Mouse (Mus musculus) hematopoietic stem cell, adult 5-6 weeks (primary cell): ENCODE measurements around the gene Olfr479. TPM values are rescaled to one million over a fixed set of nuclear protein-coding genes. Genes with fewer than 3 reads are reported as not detected.
"Not testable (repeated sequence)": the region's sequence is repeated elsewhere in the genome, so short reads cannot be mapped to it uniquely, and the experiment has no call there.

Experiments
- ATAC-seq, 2 experiments: fragments of 125-278 bp in 1 of 2; replicated peaks in 1 of 2; 2 replicates each; pipeline ENCODE4 v1.8.0; 2016 to 2017; ENCODE audit warnings: inconsistent platforms in 2 of 2, mild to moderate bottlenecking in 2 of 2, moderate number of reproducible peaks in 2 of 2, low read depth in 1 of 2, moderate TSS enrichment in 1 of 2; ENCODE audit not compliant: low FRiP score in 2 of 2, poor library complexity in 2 of 2, severe bottlenecking in 2 of 2, insufficient read depth in 1 of 2, low TSS enrichment in 1 of 2
- total RNA-seq: library from RNA; stranded (forward); fragments of 172-1452, 232-1000 nt; gene quantifications from 2 replicates; pipeline ENCODE4 v1.2.3, GENCODE M21; 2017

The Olfr479 gene
- not detected in 2 replicates for total RNA-seq

DNA sequence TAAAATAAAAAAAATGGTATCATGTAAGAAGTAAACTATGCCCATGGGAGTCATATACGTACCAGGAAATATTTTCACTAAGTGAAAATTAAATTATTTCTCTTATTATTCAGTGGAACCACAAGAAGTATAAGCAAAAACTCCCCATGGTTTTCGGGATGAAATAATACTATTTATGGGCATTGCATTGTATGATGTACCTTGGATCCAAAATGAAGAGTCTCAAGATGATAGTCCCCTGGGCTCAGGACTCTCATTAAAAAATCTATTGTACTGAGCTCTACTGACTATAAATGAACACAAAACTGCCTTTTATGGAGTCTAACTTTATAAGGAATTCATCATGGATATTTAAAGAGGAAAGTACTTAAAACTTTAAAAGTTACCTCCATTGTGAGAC is at the start of gene Olfr479:
Olfr479 (plus strand) TSS at position 301 of the 400 bp plus-strand sequence.
- no peak for ATAC-seq

DNA sequence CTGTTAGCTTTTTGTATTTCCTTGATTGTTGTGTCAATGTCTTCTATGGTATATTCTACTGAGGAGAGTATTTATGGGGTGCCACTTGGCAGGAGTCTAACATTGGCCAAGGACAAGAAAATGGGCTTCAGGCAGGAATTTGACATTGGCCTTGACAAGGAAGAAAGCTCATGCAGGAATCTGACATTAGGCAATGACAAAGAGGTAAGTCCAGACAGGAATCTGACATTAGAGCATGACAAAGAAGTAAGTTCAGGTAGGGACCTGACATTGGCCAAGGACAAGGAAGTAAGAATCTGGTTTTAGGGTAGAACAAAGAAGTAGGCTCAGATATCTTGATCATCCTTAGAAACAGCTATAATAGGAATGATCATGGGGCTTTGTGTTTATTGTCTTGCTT is 36.2 kb upstream of the Olfr479 start:
- ATAC-seq = not testable (repeated sequence)

DNA sequence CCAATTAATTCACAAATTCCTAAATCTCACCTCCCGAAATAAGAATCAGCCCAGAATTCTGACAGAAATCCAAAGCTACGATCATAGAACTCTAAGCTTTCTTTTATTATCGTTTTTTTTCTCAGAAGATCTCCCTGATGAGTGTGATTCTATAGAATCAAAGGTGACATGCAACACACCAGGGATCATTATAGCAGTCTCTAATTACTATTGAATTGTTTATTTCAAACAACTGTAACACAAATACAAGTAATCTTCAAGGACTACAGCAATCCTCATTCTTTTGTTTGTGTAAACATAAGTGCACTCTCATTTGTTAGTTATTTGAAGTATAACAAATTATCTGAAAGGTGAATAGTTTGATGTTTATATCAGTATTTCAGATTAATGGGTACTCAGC is 16.6 kb upstream of the Olfr479 start, which contains the start of gene Olfr478:
Olfr478 (minus strand) TSS at position 101 of the 400 bp plus-strand sequence.
- no peak for ATAC-seq

DNA sequence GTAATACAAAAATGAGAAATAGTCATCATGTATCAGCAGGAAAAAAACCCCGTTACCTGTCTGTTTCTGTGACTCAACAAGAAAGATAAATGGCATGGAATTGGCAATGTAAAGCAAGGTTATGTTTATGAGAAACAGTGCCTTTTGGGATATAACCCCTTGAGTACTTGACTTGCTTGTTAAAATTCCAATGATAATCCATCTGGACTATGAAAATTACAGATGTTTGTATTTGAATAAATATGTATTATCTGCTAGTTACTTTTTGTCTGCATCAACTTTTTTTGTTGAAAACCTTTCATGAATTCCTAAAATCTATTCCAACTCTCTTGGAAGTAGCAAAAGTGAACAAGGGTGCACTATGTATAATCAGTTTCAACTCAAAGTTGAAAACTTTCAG is 16.8 kb downstream of the Olfr479 start, which contains the start of gene Olfr480:
Olfr480 (minus strand) TSS at position 101 of the 400 bp plus-strand sequence.
- ATAC-seq = no peak

DNA sequence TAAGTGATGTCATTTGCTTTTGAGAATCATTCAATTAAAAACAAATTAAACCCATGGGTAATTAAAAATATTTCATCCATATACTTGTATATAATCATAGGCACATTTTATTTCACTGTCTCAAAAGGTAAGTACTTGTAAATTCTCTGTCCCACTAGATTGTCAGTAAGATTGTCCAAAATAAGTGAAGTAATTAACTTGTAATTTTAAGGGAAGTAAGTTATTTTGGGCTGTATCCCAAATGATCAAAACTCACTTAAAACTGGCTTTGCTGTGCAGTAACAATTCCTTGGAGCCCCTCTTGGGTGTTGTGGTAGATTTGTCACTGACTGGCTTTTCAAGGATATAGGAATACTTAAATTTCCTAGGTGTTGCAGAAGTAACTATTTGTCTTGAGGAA is 29.1 kb downstream of the Olfr479 start, which contains the start of gene Olfr481:
Olfr481 (plus strand) TSS at position 301 of the 400 bp plus-strand sequence.
- no peak for ATAC-seq

DNA sequence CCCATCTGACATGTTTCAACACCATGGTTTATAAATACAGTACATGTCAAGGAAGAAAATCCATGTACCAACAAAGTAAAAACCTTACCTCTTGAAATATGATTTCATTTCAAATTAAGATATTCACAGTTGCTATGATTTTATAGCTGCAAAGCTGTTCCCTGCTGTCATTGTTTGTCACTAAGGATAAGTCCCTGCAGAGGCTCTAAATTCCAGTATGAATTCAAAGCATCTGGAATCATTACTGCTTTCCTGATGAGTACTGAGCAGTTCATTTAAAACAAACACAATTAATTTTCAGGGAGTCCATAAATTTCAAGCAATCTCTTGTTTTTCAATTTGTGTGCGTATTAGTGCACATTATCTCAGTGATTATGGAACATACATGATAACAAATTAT is 47.0 kb downstream of the Olfr479 start, which contains the start of gene Olfr482:
Olfr482 (minus strand) TSS at position 101 of the 400 bp plus-strand sequence.
- no peak for ATAC-seq

DNA sequence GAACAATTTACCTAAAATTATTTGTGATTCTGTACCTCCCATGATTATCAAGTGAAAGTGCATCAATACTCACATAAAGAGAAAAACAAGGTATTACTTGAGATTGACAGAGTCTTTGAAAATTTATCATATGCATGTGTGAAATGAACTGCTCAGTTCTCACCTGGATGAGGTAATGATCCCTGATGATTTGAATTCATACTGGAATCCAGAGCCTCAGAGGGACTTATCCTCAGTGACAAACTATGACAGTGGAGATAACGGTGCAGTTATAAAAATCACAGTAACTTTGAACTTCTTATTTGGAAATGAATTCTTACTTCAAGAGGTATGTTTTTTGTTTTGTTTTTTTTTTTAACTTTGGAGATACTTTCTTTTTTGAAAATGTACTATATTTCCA is 50.1 kb downstream of the Olfr479 start, which contains the start of gene Olfr483:
Olfr483 (plus strand) TSS at position 301 of the 400 bp plus-strand sequence.
- no peak for ATAC-seq

Other genes with a start within 250 kb of the Olfr479 start
- not detected in 2 replicates for gene Ovch2, start 249.5 kb upstream of the Olfr479 start, total RNA-seq
- gene Olfr467, start 238.4 kb upstream of the Olfr479 start, total RNA-seq = not detected in 2 replicates
- gene Olfr469, start 225.2 kb upstream of the Olfr479 start, total RNA-seq = not detected in 2 replicates
- gene Olfr470, start 203.2 kb upstream of the Olfr479 start, total RNA-seq = not detected in 2 replicates
- gene Olfr472, start 152.8 kb upstream of the Olfr479 start, total RNA-seq = not detected in 2 replicates
- not detected in 2 replicates for gene Olfr473, start 120.2 kb upstream of the Olfr479 start, total RNA-seq
- not detected in 2 replicates for gene Olfr474, start 96.0 kb upstream of the Olfr479 start, total RNA-seq
- gene Olfr476, start 85.9 kb upstream of the Olfr479 start, total RNA-seq = not detected in 2 replicates
- not detected in 2 replicates for gene Olfr477, start 64.0 kb upstream of the Olfr479 start, total RNA-seq
- gene Olfr478, start 16.7 kb upstream of the Olfr479 start, total RNA-seq = not detected in 2 replicates
- not detected in 2 replicates for gene Olfr480, start 16.7 kb downstream of the Olfr479 start, total RNA-seq
- not detected in 2 replicates for gene Olfr481, start 29.2 kb downstream of the Olfr479 start, total RNA-seq
- 0.25 TPM in 1 of 2 replicates, not detected in the other for gene Olfr482, start 46.9 kb downstream of the Olfr479 start, total RNA-seq
- not detected in 2 replicates for gene Olfr483, start 50.2 kb downstream of the Olfr479 start, total RNA-seq
- not detected in 2 replicates for gene Olfr484, start 76.8 kb downstream of the Olfr479 start, total RNA-seq
- gene Olfr485, start 109.2 kb downstream of the Olfr479 start, total RNA-seq = not detected in 2 replicates
- gene Olfr486, start 122.0 kb downstream of the Olfr479 start, total RNA-seq = not detected in 2 replicates
- gene Olfr487, start 163.9 kb downstream of the Olfr479 start, total RNA-seq = not detected in 2 replicates
- not detected in 2 replicates for gene Olfr488, start 207.7 kb downstream of the Olfr479 start, total RNA-seq
- gene Olfr490, start 238.2 kb downstream of the Olfr479 start, total RNA-seq = not detected in 2 replicates